Mouse (Mus musculus): ENCODE measurements around the gene Zscan4e.
"Not testable (repeated sequence)": the region's sequence is repeated elsewhere in the genome, so short reads cannot be mapped to it uniquely, and the experiment has no call there.

Gene Zscan4e
- long read RNA-seq, experiment 1, result 0 reads
- long read RNA-seq, experiment 2, result 0 reads

GRCm38 (mm10) chr7:11310582-11310981 is at the start of gene Zscan4e:
Zscan4e (minus strand) TSS chr7:11310682.
- intact Hi-C loops (cut with DNase I), result not testable (repeated sequence)

Small RNA genes within 50 kb of the gene (microRNA-seq; reads per million reads assigned to microRNA genes)
- gene Gm23087, result 0 reads per million in 2 experiments
- gene Gm26248, result 0 reads per million in 2 experiments
